Mouse (Mus musculus) heart, embryonic 16.5 days (tissue): Measurements from ENCODE around the gene Naa15. TPM values are rescaled to one million over a fixed set of nuclear protein-coding genes. Genes with fewer than 3 reads are reported as not detected.

Experiments
- ATAC-seq: fragments of 200-750 bp; cut with Nextera tagmentation; replicated peaks from 2 replicates; pipeline ENCODE4 v1.8.0; 2017; ENCODE audit warnings: moderate number of reproducible peaks; ENCODE audit not compliant: insufficient read depth, low FRiP score; ENCODE audit errors: extremely low read depth
- H3K27ac ChIP-seq: fragments of 300-500 bp; sonication (generic); 2 replicates; pipeline ENCODE4 v1.5.1; 2014; ENCODE audit warnings: mild to moderate bottlenecking, low read length, control low read depth, moderate library complexity
- H3K27me3 ChIP-seq: fragments of 300-500 bp; sonication (generic); 2 replicates; pipeline ENCODE4 v1.6.1; 2014; ENCODE audit warnings: low read length, mixed read lengths; ENCODE audit not compliant: control insufficient read depth, insufficient read depth
- H3K36me3 ChIP-seq: fragments of 300-500 bp; sonication (generic); 2 replicates; pipeline ENCODE4 v1.6.1; 2014; ENCODE audit not compliant: control insufficient read depth, insufficient read depth
- H3K4me1 ChIP-seq: fragments of 300-500 bp; sonication (generic); 2 replicates; pipeline ENCODE4 v1.6.1; 2014; ENCODE audit warnings: low read length, mixed read lengths; ENCODE audit not compliant: control insufficient read depth, insufficient read depth
- H3K4me2 ChIP-seq: fragments of 300-500 bp; sonication (generic); 2 replicates; pipeline ENCODE4 v1.6.1; 2014; ENCODE audit warnings: low read depth, mild to moderate bottlenecking, control low read depth, low read length
- H3K4me3 ChIP-seq: fragments of 300-500 bp; sonication (generic); 2 replicates; pipeline ENCODE4 v1.5.1; 2014; ENCODE audit warnings: mild to moderate bottlenecking, control low read depth, low read length
- H3K9ac ChIP-seq: fragments of 300-500 bp; sonication (generic); 2 replicates; pipeline ENCODE4 v1.6.1; 2014; ENCODE audit warnings: low read length, control low read depth
- H3K9me3 ChIP-seq: fragments of 300-500 bp; sonication (generic); replicated peaks from 2 replicates; pipeline ENCODE4 v1.6.1; 2016; ENCODE audit warnings: low read length; ENCODE audit not compliant: control insufficient read depth
- WGBS: fragments of 180-500 bp; shearing (Covaris S2); extraction: QIAGEN DNeasy Blood & Tissue Kit; methylation state at CpG from one replicate; pipeline ENCODE4 v1.1.7; 2014; 5-methylcytosine and 5-hydroxymethylcytosine counted together
- polyA plus RNA-seq: library from polyadenylated mRNA; unstranded; fragments of >200 nt; fragmentation: Nextera tagmentation; extraction: Ambion mirVana; gene quantifications from 2 replicates; pipeline ENCODE4 v1.2.1, GENCODE M21; 2015

The Naa15 gene
- polyA plus RNA-seq, 1 experiment from 2014 or later: 32.7 TPM

GRCm38 (mm10) chr3:51504385-51504952 lies 89.5 kb downstream of the Naa15 start:
- no peaks in the 10 kb centered on the region for H3K36me3 ChIP-seq
- no peak overlapping the region for H3K9ac ChIP-seq
- ATAC-seq: no peak
- 81% methylated on average over 11 of the region's 11 CpGs for WGBS
- no peaks in the 10 kb centered on the region for H3K9me3 ChIP-seq
- no peaks in the 10 kb centered on the region for H3K27me3 ChIP-seq
- no peaks in the 10 kb centered on the region for H3K4me1 ChIP-seq
- no peak overlapping the region for H3K27ac ChIP-seq
- no peak overlapping the region for H3K4me3 ChIP-seq
- no peak overlapping the region for H3K4me2 ChIP-seq

GRCm38 (mm10) chr3:51505465-51505864 lies 90.5 kb downstream of the Naa15 start:
- Histone ChIP-seq H3K4me3 (no peak overlapping the region), H3K36me3 (no peaks in the 10 kb centered on the region), H3K27ac (no peak overlapping the region), H3K27me3 (no peaks in the 10 kb centered on the region), H3K4me2 (no peak overlapping the region), H3K4me1 (no peaks in the 10 kb centered on the region), H3K9me3 (no peaks in the 10 kb centered on the region), H3K9ac (no peak overlapping the region)
- no peak for ATAC-seq
- WGBS: 64% methylated on average over 19 of the region's 19 CpGs

- Histone ChIP-seq H3K27ac (no peak overlapping the region), H3K4me1 (peaks cover 2% of the 10 kb centered on the region; the same call in 1 of the 2 replicates), H3K36me3 (no peaks in the 10 kb centered on the region), H3K4me2 (peak overlapping the region; percentile 52), H3K27me3 (no peaks in the 10 kb centered on the region), H3K9ac (peak overlapping the region; percentile 50; the same call in 1 of the 2 replicates), H3K4me3 (peak overlapping the region; percentile 31; the same call in 1 of the 2 replicates), H3K9me3 (no peaks in the 10 kb centered on the region)
- ATAC-seq: peak; percentile 55; the same call in 1 of the 2 replicates
- 22% methylated on average over 8 of the region's 8 CpGs for WGBS
Observed at GRCm38 (mm10) chr3:51510903-51511302, 96.0 kb downstream of the Naa15 start.

GRCm38 (mm10) chr3:51511983-51512382 lies 97.0 kb downstream of the Naa15 start:
- no peak for ATAC-seq
- WGBS: 91% methylated on average over 5 of the region's 5 CpGs
- peaks cover 2% of the 10 kb centered on the region; the same call in 1 of the 2 replicates for H3K4me1 ChIP-seq
- H3K27me3 ChIP-seq: no peaks in the 10 kb centered on the region
- H3K4me3 ChIP-seq: no peak overlapping the region
- H3K4me2 ChIP-seq: no peak overlapping the region
- no peaks in the 10 kb centered on the region for H3K9me3 ChIP-seq
- H3K9ac ChIP-seq: no peak overlapping the region
- no peak overlapping the region for H3K27ac ChIP-seq
- no peaks in the 10 kb centered on the region for H3K36me3 ChIP-seq

GRCm38 (mm10) chr3:51517467-51517866 lies 102.5 kb downstream of the Naa15 start:
- H3K27me3 ChIP-seq: no peaks in the 10 kb centered on the region
- ATAC-seq: no peak
- 83% methylated on average over 4 of the region's 4 CpGs for WGBS
- H3K27ac ChIP-seq: no peak overlapping the region
- H3K9ac ChIP-seq: no peak overlapping the region
- no peak overlapping the region for H3K4me2 ChIP-seq
- H3K4me3 ChIP-seq: no peak overlapping the region
- H3K9me3 ChIP-seq: no peaks in the 10 kb centered on the region
- peaks cover 20% of the 10 kb centered on the region for H3K36me3 ChIP-seq
- H3K4me1 ChIP-seq: no peaks in the 10 kb centered on the region

GRCm38 (mm10) chr3:51517878-51518762 lies 103.2 kb downstream of the Naa15 start:
- H3K27ac ChIP-seq: no peak overlapping the region
- H3K9ac ChIP-seq: no peak overlapping the region
- no peaks in the 10 kb centered on the region for H3K27me3 ChIP-seq
- no peak for ATAC-seq
- H3K4me3 ChIP-seq: no peak overlapping the region
- peaks cover 26% of the 10 kb centered on the region for H3K36me3 ChIP-seq
- no peaks in the 10 kb centered on the region for H3K9me3 ChIP-seq
- no peak overlapping the region for H3K4me2 ChIP-seq
- WGBS: 76% methylated on average over 12 of the region's 12 CpGs
- H3K4me1 ChIP-seq: no peaks in the 10 kb centered on the region

- H3K9me3 ChIP-seq: no peaks in the 10 kb centered on the region
- no peak for ATAC-seq
- 58% methylated on average over 8 of the region's 8 CpGs for WGBS
- no peak overlapping the region for H3K4me2 ChIP-seq
- H3K9ac ChIP-seq: no peak overlapping the region
- no peak overlapping the region for H3K27ac ChIP-seq
- H3K36me3 ChIP-seq: peaks cover 32% of the 10 kb centered on the region
- no peaks in the 10 kb centered on the region for H3K4me1 ChIP-seq
- no peaks in the 10 kb centered on the region for H3K27me3 ChIP-seq
- no peak overlapping the region for H3K4me3 ChIP-seq
Observed at GRCm38 (mm10) chr3:51518763-51519121, 103.8 kb downstream of the Naa15 start.

GRCm38 (mm10) chr3:51521262-51521661 lies 106.3 kb downstream of the Naa15 start:
- Histone ChIP-seq H3K9ac (no peak overlapping the region), H3K27ac (no peak overlapping the region), H3K4me3 (no peak overlapping the region), H3K4me1 (no peaks in the 10 kb centered on the region), H3K27me3 (no peaks in the 10 kb centered on the region), H3K36me3 (peaks cover 55% of the 10 kb centered on the region), H3K9me3 (no peaks in the 10 kb centered on the region), H3K4me2 (no peak overlapping the region)
- ATAC-seq: no peak
- WGBS: 91% methylated on average over 14 of the region's 14 CpGs

- 87% methylated on average over 16 of the region's 16 CpGs for WGBS
- Histone ChIP-seq H3K4me1 (no peaks in the 10 kb centered on the region), H3K4me3 (no peak overlapping the region), H3K9me3 (no peaks in the 10 kb centered on the region), H3K36me3 (peaks cover 81% of the 10 kb centered on the region), H3K27me3 (no peaks in the 10 kb centered on the region), H3K27ac (no peak overlapping the region), H3K4me2 (no peak overlapping the region), H3K9ac (no peak overlapping the region)
- no peak for ATAC-seq
Observed at GRCm38 (mm10) chr3:51525186-51525785, 110.3 kb downstream of the Naa15 start.
